Mouse (Mus musculus): ENCODE data around the gene Setd6.

GRCm38 (mm10) chr8:95709579-95709978 is 6.1 kb upstream of the Setd6 start:
- TF ChIP-seq POLR2A (IDR thresholded peaks at IDR 0.05; ENCODE audit: borderline replicate concordance, insufficient read depth, low read length): no peak
- no peak for TF ChIP-seq CTCF (IDR thresholded peaks at IDR 0.05; ENCODE audit: borderline replicate concordance, insufficient read depth, low read depth, low read length)

Data from cerebellum, adult 2 months (tissue).